Mouse (Mus musculus) neural tube, embryonic 15.5 days (tissue): ENCODE measurements around the gene AC140267.1. TPM values are rescaled to one million over a fixed set of nuclear protein-coding genes. Genes with fewer than 3 reads are reported as not detected.

ENCODE experiments used
- ATAC-seq: fragments of 200-750 bp; cut with Nextera tagmentation; 2 replicates; pipeline ENCODE4 v1.8.0; 2017; ENCODE audit warnings: mild to moderate bottlenecking, moderate TSS enrichment, moderate library complexity; ENCODE audit not compliant: low FRiP score
- H3K27ac ChIP-seq: fragments of 300-500 bp; sonication (generic); replicated peaks from 2 replicates; pipeline ENCODE4 v1.5.1; 2015; ENCODE audit warnings: mild to moderate bottlenecking, inconsistent platforms
- H3K27me3 ChIP-seq: fragments of 300-500 bp; sonication (generic); replicated peaks from 2 replicates; pipeline ENCODE4 v1.6.1; 2015; ENCODE audit warnings: inconsistent platforms
- H3K36me3 ChIP-seq: fragments of 300-500 bp; sonication (generic); 2 replicates; pipeline ENCODE4 v1.6.1; 2015; ENCODE audit warnings: inconsistent platforms
- H3K4me1 ChIP-seq: fragments of 300-500 bp; sonication (generic); 2 replicates; pipeline ENCODE4 v1.6.1; 2015; ENCODE audit warnings: inconsistent platforms
- H3K4me2 ChIP-seq: fragments of 300-500 bp; sonication (generic); 2 replicates; pipeline ENCODE4 v1.6.1; 2015; ENCODE audit warnings: inconsistent platforms, mild to moderate bottlenecking, moderate library complexity
- H3K4me3 ChIP-seq: fragments of 300-500 bp; sonication (generic); replicated peaks from 2 replicates; pipeline ENCODE4 v1.5.1; 2015; ENCODE audit warnings: mild to moderate bottlenecking, inconsistent platforms
- H3K9ac ChIP-seq: fragments of 300-500 bp; sonication (generic); replicated peaks from 2 replicates; pipeline ENCODE4 v1.6.1; 2015; ENCODE audit warnings: mild to moderate bottlenecking, inconsistent platforms
- H3K9me3 ChIP-seq: fragments of 300-500 bp; sonication (generic); replicated peaks from 2 replicates; pipeline ENCODE4 v1.6.1; 2016; ENCODE audit warnings: inconsistent platforms
- WGBS: fragments of 180-500 bp; shearing (Covaris S2); methylation state at CpG from one replicate; pipeline ENCODE4 v1.1.7; 2015; ENCODE audit warnings: mixed read lengths; 5-methylcytosine and 5-hydroxymethylcytosine counted together
- polyA plus RNA-seq: library from polyadenylated mRNA; unstranded; fragments of >200 nt; fragmentation: Nextera tagmentation; extraction: Ambion mirVana; gene quantifications from 2 replicates; pipeline ENCODE4 v1.2.1, GENCODE M21; 2015

The AC140267.1 gene
- polyA plus RNA-seq, 1 experiment from 2014 or later = not detected

DNA sequence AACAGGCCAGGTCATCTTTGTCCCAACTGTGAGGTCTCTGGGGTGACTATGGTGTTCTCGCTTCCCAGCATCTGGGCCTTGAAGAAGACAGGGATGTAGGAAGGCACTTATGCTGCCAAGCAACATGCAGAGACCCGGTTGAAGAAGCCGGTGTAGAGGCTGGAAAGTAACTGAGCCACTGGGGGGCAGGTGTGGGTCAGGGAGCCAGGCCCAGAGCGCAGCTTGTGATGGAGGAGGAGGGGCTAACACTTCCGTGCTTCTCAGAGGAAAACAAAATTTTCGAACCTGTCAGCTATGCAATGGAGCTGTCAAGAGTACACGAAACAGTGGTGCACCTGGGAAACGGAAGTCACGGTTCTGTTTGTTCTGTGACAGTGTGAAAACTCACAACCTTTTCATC, 41.5 kb downstream of the AC140267.1 start:
- no peaks in the 10 kb centered on the region for H3K36me3 ChIP-seq
- H3K27me3 ChIP-seq = no peaks in the 10 kb centered on the region
- ATAC-seq = no peak
- H3K27ac ChIP-seq = no peak overlapping the region
- H3K9ac ChIP-seq = no peak overlapping the region
- no peak overlapping the region for H3K4me2 ChIP-seq
- no peaks in the 10 kb centered on the region for H3K9me3 ChIP-seq
- WGBS = 46% methylated on average over 9 of the region's 9 CpGs
- no peak overlapping the region for H3K4me3 ChIP-seq
- peaks cover 17% of the 10 kb centered on the region for H3K4me1 ChIP-seq

DNA sequence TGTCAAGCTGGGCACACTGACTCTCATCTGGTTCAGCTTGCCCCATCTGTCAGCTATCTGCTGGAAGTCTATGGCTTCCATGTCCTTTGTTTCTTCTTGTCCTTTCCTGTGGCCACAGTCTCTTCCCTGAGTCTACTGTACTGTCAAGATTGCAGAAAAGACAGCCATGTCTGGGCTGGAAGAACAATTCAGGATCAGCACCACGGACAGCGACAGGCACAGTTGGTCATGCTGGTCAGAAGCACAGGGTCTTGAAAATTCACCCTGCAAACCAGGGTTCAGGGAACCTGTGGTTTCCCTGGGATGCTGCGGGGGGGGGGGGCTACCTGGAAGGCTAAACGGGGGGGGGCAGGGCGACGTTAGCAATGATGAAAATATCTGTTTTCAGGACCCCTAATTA, 42.0 kb downstream of the AC140267.1 start:
- Histone ChIP-seq H3K36me3 (no peaks in the 10 kb centered on the region), H3K4me3 (no peak overlapping the region), H3K27ac (no peak overlapping the region), H3K9me3 (no peaks in the 10 kb centered on the region), H3K4me1 (peaks cover 15% of the 10 kb centered on the region), H3K4me2 (no peak overlapping the region), H3K27me3 (0 out of 2 replicates have a peak, but pooled peaks cover 5% of the 10 kb centered on the region), H3K9ac (no peak overlapping the region)
- WGBS = 4% methylated on average over 6 of the region's 6 CpGs
- ATAC-seq = no peak

DNA sequence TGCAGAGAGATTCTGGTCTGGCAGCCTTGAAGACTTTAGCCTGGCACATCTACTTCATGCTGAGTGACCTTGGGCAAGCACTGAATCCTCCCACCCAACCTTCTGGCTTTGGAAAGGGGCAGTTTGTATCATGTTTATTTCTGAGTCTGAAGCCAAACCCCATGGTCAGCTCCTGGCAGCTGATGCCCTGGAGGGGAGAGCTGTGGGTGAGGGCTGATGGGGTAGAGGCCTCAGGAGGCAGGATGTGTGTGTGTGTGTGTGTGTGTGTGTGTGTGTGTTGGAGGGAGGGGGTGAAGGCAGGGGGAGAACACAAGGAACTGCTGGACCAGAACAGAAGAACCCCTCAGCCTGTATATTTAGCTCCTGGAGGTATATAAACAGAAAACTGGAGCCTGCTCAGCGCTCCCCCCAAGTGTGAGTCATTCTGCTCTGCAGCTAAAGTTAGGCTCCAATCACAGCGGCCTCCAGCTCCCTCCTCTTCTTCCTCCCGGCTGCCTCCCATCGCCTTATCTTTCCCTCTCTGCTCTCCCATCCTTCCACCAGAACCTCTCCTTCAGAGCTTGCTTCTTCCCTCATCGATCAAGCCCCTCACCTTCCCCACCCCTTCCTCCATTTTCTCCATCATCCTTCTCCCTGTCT, 42.6 kb downstream of the AC140267.1 start:
- H3K4me1 ChIP-seq = peaks cover 12% of the 10 kb centered on the region
- no peak overlapping the region for H3K4me2 ChIP-seq
- H3K36me3 ChIP-seq = no peaks in the 10 kb centered on the region
- H3K9me3 ChIP-seq = no peaks in the 10 kb centered on the region
- no peak overlapping the region for H3K27ac ChIP-seq
- H3K9ac ChIP-seq = no peak overlapping the region
- 0 out of 2 replicates have a peak, but pooled peaks cover 5% of the 10 kb centered on the region for H3K27me3 ChIP-seq
- 71% methylated on average over 4 of the region's 5 CpGs for WGBS
- no peak overlapping the region for H3K4me3 ChIP-seq
- no peak for ATAC-seq

DNA sequence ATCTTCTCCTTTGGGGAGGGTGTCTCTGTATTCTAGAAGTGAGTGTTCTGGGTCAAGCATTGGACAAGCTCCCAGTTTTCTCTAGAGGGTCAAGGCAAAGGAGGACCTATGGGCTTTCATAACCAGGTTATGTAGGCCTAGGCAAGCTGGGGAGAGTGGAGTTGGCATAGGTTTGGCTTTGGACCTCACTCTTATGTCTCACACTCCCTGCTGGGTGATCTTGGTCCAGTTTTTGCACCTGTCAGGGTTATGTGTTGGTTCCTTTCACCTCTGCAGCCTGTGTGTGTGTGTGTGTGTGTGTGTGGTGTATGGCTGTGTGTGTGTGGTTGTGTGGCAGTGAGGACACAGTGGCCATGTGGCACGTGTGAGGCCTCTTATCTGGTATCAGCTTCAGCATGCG, 43.4 kb downstream of the AC140267.1 start:
- Histone ChIP-seq H3K36me3 (no peaks in the 10 kb centered on the region), H3K27me3 (peaks cover 11% of the 10 kb centered on the region; the same call in 1 of the 2 replicates), H3K9me3 (no peaks in the 10 kb centered on the region), H3K27ac (no peak overlapping the region), H3K4me3 (no peak overlapping the region), H3K9ac (no peak overlapping the region), H3K4me2 (no peak overlapping the region), H3K4me1 (peaks cover 12% of the 10 kb centered on the region)
- 85% methylated on average over 2 of the region's 2 CpGs for WGBS
- ATAC-seq = no peak

DNA sequence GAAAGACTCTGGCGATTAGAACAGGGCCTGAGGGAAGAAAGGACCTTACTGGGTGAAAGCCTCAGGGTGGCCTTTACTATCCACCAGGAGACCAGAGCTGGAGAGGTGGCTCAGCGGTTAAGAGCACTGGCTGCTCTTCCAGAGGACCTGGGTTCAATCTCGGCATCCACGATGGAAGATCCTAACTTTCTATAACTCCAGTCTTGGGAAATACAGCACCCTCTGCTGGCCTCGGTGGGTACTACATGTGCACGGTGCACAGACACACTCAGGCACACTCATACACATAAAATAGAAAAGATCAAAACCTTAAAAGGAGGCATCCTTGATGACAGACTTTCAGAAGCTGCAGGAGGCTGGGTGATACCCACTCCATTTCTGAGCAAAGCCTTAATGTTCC, 45.0 kb downstream of the AC140267.1 start:
- 21% methylated on average over 6 of the region's 6 CpGs for WGBS

More for the DNA sequence above, 45.0 kb downstream of the AC140267.1 start:
- H3K4me3 ChIP-seq = no peak overlapping the region
- H3K4me1 ChIP-seq = peaks cover 12% of the 10 kb centered on the region
- H3K9ac ChIP-seq = no peak overlapping the region
- ATAC-seq = no peak
- H3K36me3 ChIP-seq = no peaks in the 10 kb centered on the region
- H3K27me3 ChIP-seq = peaks cover 23% of the 10 kb centered on the region
- no peaks in the 10 kb centered on the region for H3K9me3 ChIP-seq
- no peak overlapping the region for H3K4me2 ChIP-seq
- H3K27ac ChIP-seq = no peak overlapping the region

Other genes starting within 250 kb of the AC140267.1 start
- 6.5 and 7.0 TPM in 2 replicates for gene Pdgfb, start 220.9 kb upstream of the AC140267.1 start, polyA plus RNA-seq
- gene Syngr1, start 144.5 kb upstream of the AC140267.1 start, polyA plus RNA-seq = 59.3 and 64.6 TPM in 2 replicates
- gene Rpl3, start 144.0 kb upstream of the AC140267.1 start, polyA plus RNA-seq = 526 and 732 TPM in 2 replicates
- gene Tab1, start 102.7 kb upstream of the AC140267.1 start, polyA plus RNA-seq = 35.9 and 37.4 TPM in 2 replicates
- 15.8 and 17.5 TPM in 2 replicates for gene Mgat3, start 62.1 kb upstream of the AC140267.1 start, polyA plus RNA-seq
- gene Mief1, start 1.8 kb upstream of the AC140267.1 start, polyA plus RNA-seq = 33.3 and 34.5 TPM in 2 replicates
- gene Atf4, start 19.3 kb downstream of the AC140267.1 start, polyA plus RNA-seq = 106 and 113 TPM in 2 replicates
- gene Rps19bp1, start 28.5 kb downstream of the AC140267.1 start, polyA plus RNA-seq = 72.6 and 83.9 TPM in 2 replicates
- 0.79 and 0.88 TPM in 2 replicates for gene Cacna1i, start 51.4 kb downstream of the AC140267.1 start, polyA plus RNA-seq